Comparison of ENCODE assay signal across 8 mouse cellular contexts in genomic region chr12:81780271-81781093, GRCm38 (mm10). TPM values are rescaled to one million over a fixed set of nuclear protein-coding genes. Genes with fewer than 3 reads are reported as not detected.
A peak's percentile ranks its signal among the peaks of the same experiment; 100 is the strongest.
DNase-seq lines count a peak whose midpoint lies in the region; ATAC-seq and TF ChIP-seq lines count a peak whose summit lies in the region.

No protein-coding gene starts in this region.

- no peaks in the 10 kb centered on the region for H3K9me3 ChIP-seq in E14TG2a.4 (ENCODE audit: low read length)
- H3K9me3 ChIP-seq in heart, embryonic 14.5 days (ENCODE audit: control insufficient read depth, low read length): no peaks in the 10 kb centered on the region

- H3K27ac ChIP-seq in heart, embryonic 14.5 days (replicated peaks in 1 of 2; ENCODE audit: control insufficient read depth in 1 of 2, insufficient read depth in 1 of 2, low read depth in 2 of 2, low read length in 2 of 2): no peak overlapping the region

- WGBS in heart, embryonic 14.5 days: under 1% methylated on average over 76 of the region's 91 CpGs

- TF ChIP-seq CTCF in E14TG2a.4 (conservative IDR thresholded peaks at IDR 0.05; ENCODE audit: low read length): no peak

- peak overlapping the region; percentile 64 for H3K9ac ChIP-seq in heart, embryonic 14.5 days (ENCODE audit: low read length)

- H3K4me2 ChIP-seq in heart, embryonic 14.5 days (ENCODE audit: low read length): peak overlapping the region; percentile 98

- H3K4me1 ChIP-seq in E14TG2a.4 (replicated peaks; ENCODE audit: low read depth, low read length): peaks cover 29% of the 10 kb centered on the region
- peaks cover 2 to 12% of the 10 kb centered on the region in 2 experiments; a peak in 2 of 4 replicates for H3K4me1 ChIP-seq in heart, embryonic 14.5 days (ENCODE audit: control insufficient read depth in 2 of 2, insufficient read depth in 2 of 2, low read length in 2 of 2)

- peak overlapping the region; percentile 96 for H3K4me3 ChIP-seq in E14TG2a.4 (replicated peaks; ENCODE audit: low read length)
- peak overlapping the region; percentile 69 to 70 for H3K4me3 ChIP-seq in heart, embryonic 14.5 days (ENCODE audit: control insufficient read depth in 1 of 2, insufficient read depth in 1 of 2, low read depth in 1 of 2, low read length in 2 of 2)

- no peak for ATAC-seq in heart, embryonic 14.5 days (ENCODE audit: insufficient number of reproducible peaks, insufficient read depth, low FRiP score, low read depth)
- ATAC-seq in megakaryocyte, adult 5-6 weeks (ENCODE audit: poor library complexity, severe bottlenecking): 0 out of 2 replicates have a peak, but pooled peaks have one; percentile 1
- ATAC-seq in activated CD4-positive, CD25-positive, alpha-beta regulatory T cell, adult 4 months: no peak

- DNase-seq in A20 (ENCODE audit: low read depth, low spot score): peak; percentile 72
- peak; percentile 65 to 69 for DNase-seq in cerebellum, postnatal 14 days
- peak; percentile 42 for DNase-seq in kidney, postnatal 14 days
- DNase-seq in spleen, adult 12 weeks (ENCODE audit: low spot score): peak; percentile 6

- H3K27me3 ChIP-seq in E14TG2a.4 (ENCODE audit: insufficient read depth, low read length): peaks cover 34% of the 10 kb centered on the region
- H3K27me3 ChIP-seq in heart, embryonic 14.5 days (ENCODE audit: control insufficient read depth, insufficient read depth, low read length): peaks cover 58% of the 10 kb centered on the region

- H3K36me3 ChIP-seq in E14TG2a.4 (ENCODE audit: insufficient read depth, low read length): peaks cover 14% of the 10 kb centered on the region
- H3K36me3 ChIP-seq in heart, embryonic 14.5 days (ENCODE audit: control insufficient read depth, insufficient read depth, low read length): no peaks in the 10 kb centered on the region

RNA-seq across cellular contexts. Expression of gene Map3k9, which starts 0.5 kb away (rescaled TPM):
- polyA plus RNA-seq in heart, embryonic 14.5 days (2014; fragmentation: Nextera tagmentation; extraction: Ambion mirVana): 0.20 and 0.24 TPM in 2 replicates
- total RNA-seq in megakaryocyte, adult 5-6 weeks (2015): 4.6 TPM in 2 replicates
- 6.3 and 11.0 TPM in 2 replicates for total RNA-seq in megakaryocyte, adult 5-6 weeks (2017)
- polyA plus RNA-seq in activated CD4-positive, CD25-positive, alpha-beta regulatory T cell, adult 4 months (2017; shearing (Covaris generic)): under 1 TPM; 0.13 to 0.26 TPM

Comparison
In these comparisons a context has a peak if more than half of its experiments do, and no peak if none do; other contexts are left out.
1. DNase-seq: peak in every context shown above with its lines; median percentile 72 in A20; 67 in cerebellum, postnatal 14 days; 42 in kidney, postnatal 14 days; 6 in spleen, adult 12 weeks.